Mouse (Mus musculus): ENCODE results near the gene Rpl10-ps3.
A peak's percentile ranks its signal among the peaks of the same experiment; 100 is the strongest.

Gene Rpl10-ps3

DNA sequence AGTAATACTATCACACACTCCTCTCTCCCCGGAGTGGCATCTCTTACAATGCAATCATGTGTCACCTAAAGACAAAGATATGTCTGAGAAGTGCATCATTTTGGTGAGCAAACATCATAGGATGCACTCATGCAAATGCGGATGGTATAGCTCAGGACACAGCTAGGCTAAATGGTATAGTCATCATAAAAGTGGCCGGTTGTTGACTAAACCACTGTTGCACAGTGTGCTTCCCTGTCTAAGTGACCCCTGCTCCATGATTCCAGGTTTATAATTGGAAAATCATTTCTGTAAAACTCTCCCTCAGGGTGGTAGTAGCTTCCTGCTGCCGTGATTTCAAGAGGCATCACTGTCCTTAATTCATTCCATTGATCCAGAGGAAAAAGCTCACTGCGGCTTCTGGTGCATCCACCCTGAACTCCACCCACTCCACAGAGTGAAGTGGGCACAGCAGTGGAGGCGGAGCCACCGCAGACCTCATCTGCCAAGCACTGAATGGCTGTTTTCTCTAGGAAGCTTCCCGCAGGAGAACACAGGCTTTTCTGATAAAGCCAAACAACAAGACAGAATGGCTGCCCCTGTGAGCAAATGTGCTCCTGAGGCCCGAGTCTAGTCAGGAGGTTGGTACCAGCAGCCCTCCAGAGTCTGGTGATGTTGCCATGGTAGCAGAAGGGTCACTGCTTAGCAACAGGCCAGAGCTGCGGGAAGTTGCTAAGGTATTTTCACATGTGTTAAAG is 38.9 kb downstream of the Rpl10-ps3 start:
- DNase-seq (ENCODE audit: low read depth), result no peak

DNA sequence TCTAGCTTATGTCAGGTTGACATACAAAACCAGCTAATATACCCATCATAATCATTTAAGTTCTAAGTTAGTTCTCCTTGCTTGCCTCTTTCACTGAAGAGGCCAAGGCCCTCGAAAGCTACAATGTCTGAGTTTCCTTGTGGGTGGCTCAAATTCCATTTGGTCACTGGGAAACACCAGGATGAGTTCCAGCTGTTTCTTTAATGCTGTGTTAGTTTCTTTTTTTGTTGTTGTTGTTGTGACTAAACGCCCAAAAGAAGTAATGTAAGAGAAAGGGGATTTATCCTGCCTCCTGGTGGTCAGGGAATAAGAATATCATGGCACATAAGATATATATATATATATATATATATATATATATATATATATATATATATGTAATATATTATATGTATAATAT is 39.7 kb downstream of the Rpl10-ps3 start:
- DNase-seq (ENCODE audit: low read depth), result no peak

DNA sequence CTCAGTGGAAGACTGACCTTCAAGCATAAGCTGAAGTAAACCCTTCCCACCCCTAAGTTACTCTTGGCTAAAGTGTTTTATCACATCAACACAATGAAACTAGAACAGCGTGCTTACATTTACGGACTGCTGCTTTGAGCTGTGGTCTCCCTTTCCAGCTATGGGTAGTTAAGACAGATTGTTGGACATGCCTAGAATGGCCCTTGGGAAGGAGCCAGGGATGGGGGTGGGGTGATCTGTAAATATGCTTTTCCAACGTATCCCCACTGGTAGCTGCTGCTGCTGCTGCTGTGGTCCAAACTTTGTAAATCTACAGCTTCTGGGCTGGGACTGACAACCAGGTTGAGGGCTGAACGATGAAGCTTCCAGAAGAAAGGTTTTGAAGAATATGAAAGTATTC is 40.8 kb downstream of the Rpl10-ps3 start:
- no peak for DNase-seq (ENCODE audit: low read depth)

DNA sequence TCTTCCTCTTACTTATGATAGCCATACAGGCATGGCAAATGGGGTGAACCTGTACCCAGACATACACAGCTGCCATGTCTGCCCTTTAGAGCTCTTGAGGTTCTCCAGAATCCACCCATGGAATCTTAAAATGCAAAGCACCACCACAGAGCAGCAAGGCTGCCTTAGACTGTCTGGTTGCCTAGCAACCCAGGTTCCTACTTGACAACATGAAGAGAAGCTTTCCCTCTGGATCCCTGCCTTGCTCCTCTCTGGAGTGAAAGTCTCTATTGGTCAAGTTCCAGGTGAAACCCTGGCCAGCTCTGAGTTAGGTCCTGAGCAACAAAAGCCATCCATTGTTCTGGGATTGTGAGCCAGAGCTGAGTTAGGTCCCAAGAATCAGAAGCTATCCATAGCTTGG is 43.0 kb downstream of the Rpl10-ps3 start:
- DNase-seq (ENCODE audit: low read depth), result no peak

DNA sequence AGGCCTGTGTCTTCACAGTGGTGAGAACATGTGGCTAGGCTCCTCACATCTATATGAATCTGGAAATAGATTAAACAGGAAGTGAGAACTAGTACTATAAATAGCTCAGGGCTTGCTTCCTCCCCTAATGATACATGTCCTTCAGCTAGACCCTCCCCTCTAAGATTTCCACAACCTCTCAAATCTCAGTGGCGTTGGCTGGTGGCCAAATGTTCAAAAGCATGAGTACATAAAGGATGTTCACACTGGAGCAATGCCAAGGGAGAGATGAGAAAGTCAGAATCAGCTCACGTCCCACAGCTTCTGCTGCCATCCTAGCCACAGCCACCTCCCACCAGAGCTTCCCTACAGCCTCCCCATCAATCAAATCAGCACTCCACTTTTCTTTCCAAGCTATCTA is 46.4 kb downstream of the Rpl10-ps3 start:
- peak; percentile 58 for DNase-seq (ENCODE audit: low read depth)
